Mouse (Mus musculus) adipose tissue, adult 10 weeks (tissue): Measurements from ENCODE around the gene Vpreb1. TPM values are rescaled to one million over a fixed set of nuclear protein-coding genes. Genes with fewer than 3 reads are reported as not detected.

Experiments
- polyA plus RNA-seq: library from polyadenylated mRNA; stranded (reverse); fragments of 350-450 nt; fragmentation: Illumina TruSeq; extraction: RNeasy Lipid Tissue Mini Kit (QIAGEN cat#74804); gene quantifications from one replicate; pipeline ENCODE4 v1.2.3, GENCODE M21; 2014; ENCODE audit warnings: low read depth, low replicate concordance

Vpreb1 gene
- 0.84 TPM for polyA plus RNA-seq

DNA sequence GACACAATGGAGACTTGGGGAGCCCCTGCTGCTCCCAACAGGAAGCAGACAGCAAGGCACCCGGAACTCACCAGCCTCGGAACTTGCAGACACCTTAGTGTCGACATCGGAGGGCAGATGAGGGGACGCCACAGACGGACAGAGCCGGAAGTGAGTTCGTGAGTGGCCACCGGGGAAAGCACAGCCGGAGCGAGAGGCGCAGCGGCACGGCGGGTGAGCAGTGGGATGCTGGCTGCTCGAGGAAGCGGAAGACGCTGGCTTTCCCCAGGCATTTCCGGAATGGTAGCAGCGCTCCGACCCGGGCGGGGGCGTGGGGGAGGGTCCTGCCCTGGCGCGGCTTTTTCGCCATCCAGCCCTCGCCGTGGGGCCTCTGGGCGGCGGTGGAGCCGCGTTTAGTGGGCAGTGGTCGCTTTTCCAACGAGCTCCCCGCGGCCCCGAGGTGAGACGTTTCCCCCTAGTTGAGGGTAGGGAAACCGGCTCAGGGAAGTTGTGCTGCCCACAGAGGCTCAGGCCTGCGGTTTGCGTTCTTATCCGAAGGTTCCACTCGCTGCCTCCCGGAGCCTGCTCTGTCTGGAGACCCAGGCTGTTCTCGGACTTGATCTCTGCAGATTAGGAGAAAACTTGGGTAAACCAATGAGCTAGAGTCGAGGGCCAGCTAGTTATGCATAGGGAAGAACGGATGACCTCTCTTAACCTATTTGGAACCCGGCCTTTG lies at the start of gene Vpreb1, which contains the start of gene Top3b:
Gene Vpreb1, minus strand, starts transcription at position 227 of the 715 bp plus-strand sequence.
Gene Top3b, plus strand, starts transcription at position 120 of the 715 bp plus-strand sequence.

DNA sequence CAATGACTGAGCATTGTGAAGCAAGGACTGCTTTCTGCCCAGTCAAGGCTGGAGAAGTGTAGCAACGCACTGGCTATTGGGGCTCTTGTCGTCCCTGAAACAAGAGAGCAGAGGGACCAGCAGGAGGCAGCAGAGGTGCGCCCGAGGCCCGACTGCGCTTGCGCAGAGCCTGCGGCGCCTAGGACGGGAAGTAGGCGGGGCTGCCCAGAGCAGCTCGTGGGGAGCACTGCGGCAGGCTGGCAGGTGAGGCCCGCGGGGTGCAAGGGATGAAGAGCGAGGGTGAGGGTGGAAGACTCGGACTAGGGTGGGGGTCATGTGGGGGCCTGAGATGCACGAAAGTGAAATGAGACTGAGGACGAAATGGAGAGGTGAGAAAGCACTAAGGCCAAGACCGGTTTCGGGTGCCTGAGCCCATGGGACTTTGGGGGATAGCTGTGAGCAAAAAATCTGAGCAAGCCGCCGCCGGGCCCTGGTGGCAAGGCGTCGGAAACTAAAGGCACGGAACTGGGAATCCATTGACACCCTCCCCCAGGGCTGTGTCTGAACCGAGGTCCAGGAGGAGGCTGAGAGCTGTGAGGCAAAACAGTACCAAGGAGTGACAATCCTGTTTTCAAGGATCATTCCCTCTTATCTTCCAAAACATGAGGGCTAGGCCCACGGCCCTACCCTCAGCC lies 25.9 kb upstream of the Vpreb1 start, which contains the start of gene Ppm1f:
Gene Ppm1f, plus strand, starts transcription at position 88 of the 674 bp plus-strand sequence.

DNA sequence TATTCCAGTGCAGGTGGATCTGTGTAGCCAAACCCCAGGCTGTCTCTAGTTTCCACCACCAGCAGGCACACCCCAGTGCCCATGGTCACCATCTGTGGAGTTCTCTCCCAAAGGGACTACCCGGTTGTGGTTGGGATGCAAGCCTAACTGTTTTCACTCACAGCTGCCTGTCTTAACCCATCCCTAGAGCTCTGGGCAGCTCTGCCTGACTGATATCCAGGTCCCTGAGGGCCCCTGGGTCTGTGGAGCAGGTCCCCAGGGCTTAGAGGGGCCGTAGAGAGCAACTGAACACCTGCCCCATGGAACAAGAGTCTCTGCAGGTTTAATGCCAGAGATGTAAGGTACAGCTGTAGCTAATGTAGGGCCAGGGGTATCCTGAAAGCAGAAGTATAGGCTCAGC lies 6.7 kb downstream of the Vpreb1 start, which contains the start of gene Igll1:
Gene Igll1, minus strand, starts transcription at position 8 of the 400 bp plus-strand sequence.

DNA sequence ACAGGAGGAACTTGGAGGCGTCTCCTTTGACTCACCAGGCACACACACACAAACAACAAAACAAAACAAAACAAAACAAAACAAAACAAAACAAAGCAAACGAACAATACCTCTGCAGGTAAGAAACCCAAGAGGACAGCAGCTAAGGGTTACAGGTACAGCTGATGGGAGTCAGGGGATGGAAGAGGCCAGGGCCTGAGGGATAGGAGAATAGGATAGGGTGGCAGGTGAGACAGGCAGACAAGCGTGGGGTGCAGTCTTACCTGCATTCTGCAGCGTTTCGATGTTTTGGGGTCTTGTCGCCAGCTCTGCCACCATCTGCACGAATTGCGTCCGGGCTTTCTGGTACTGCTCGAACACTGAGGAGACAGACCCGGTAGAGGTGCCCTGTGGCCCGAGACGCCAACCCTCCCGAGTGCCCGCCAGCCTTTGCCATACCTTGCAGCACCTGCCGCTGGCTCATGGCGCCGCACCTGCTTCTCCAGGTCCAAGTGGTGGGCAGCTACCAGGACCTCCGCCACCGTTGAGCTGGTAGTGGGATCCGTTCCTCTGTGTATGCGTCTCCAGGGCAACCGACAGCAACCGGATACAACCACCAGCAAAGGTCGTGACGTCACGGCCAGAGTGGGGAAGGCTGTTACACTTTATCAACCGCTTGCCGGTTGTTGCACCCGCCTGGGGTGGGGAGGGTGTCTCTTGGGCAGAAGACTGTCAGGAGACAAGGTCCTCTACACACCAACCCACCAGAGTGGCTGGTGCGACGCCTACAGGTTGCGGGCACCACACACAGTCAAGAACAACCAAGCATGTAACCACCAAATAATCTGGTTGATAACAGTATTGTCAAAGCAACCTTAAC lies 41.7 kb downstream of the Vpreb1 start, which contains the start of gene Spag6l:
Gene Spag6l, minus strand, starts transcription at position 700 of the 859 bp plus-strand sequence.

Other genes with a start within 250 kb of the Vpreb1 start
- not detected for gene Olfr19, start 194.4 kb downstream of the Vpreb1 start, polyA plus RNA-seq
- gene Spag6l, start 41.4 kb downstream of the Vpreb1 start, polyA plus RNA-seq: 9.3 TPM
- gene Igll1, start 6.9 kb downstream of the Vpreb1 start, polyA plus RNA-seq: not detected
- 52.4 TPM for gene Top3b, start 107 bp downstream of the Vpreb1 start, polyA plus RNA-seq
- gene Ppm1f, start 25.6 kb upstream of the Vpreb1 start, polyA plus RNA-seq: 15.3 TPM
- 101 TPM for gene Mapk1, start 112.5 kb upstream of the Vpreb1 start, polyA plus RNA-seq
- gene Ypel1, start 198.9 kb upstream of the Vpreb1 start, polyA plus RNA-seq: 9.1 TPM
- 61.7 TPM for gene Ppil2, start 240.4 kb upstream of the Vpreb1 start, polyA plus RNA-seq